Mouse (Mus musculus) cerebellum, postnatal 25 days (tissue): ENCODE data around the gene Crip3.

Experiments used
- DNase-seq, 2 experiments: peaks; one replicate each; pipeline ENCODE4 v3.0.0; 2021; ENCODE audit warnings: mixed read lengths in 2 of 2

Gene Crip3

GRCm38 (mm10) chr17:46428761-46429414 lies at the start of gene Crip3:
Gene Crip3 (plus strand): TSS chr17:46428926.
- no peak for DNase-seq

- peak; percentile 94 to 98 for DNase-seq
Measured at GRCm38 (mm10) chr17:46383294-46384060, 45.2 kb upstream of the Crip3 start, which contains the start of gene Zfp318. Gene Zfp318 (plus strand): TSS chr17:46383731.

GRCm38 (mm10) chr17:46384061-46384801 lies 44.5 kb upstream of the Crip3 start:
- peak in 1 of 2 experiments; percentile 47 for DNase-seq

- DNase-seq: no peak
Measured at GRCm38 (mm10) chr17:46388200-46388599, 40.5 kb upstream of the Crip3 start.

GRCm38 (mm10) chr17:46393012-46393411 lies 35.7 kb upstream of the Crip3 start:
- DNase-seq: peak; percentile 19 to 45

- DNase-seq: no peak
Measured at GRCm38 (mm10) chr17:46394631-46395030, 34.1 kb upstream of the Crip3 start.

GRCm38 (mm10) chr17:46408478-46408877 lies 20.2 kb upstream of the Crip3 start:
- DNase-seq: peak in 1 of 2 experiments; percentile 18

- peak in 1 of 2 experiments; percentile 32 for DNase-seq
Measured at GRCm38 (mm10) chr17:46418628-46419027, 10.1 kb upstream of the Crip3 start.

GRCm38 (mm10) chr17:46419717-46420116 lies 9.0 kb upstream of the Crip3 start:
- DNase-seq: no peak

GRCm38 (mm10) chr17:46426496-46426895 lies 2.2 kb upstream of the Crip3 start:
- peak in 1 of 2 experiments; percentile 50 for DNase-seq

- peak in 1 of 2 experiments; percentile 42 for DNase-seq
Measured at GRCm38 (mm10) chr17:46433627-46434026, 4.9 kb downstream of the Crip3 start.

- DNase-seq: peak; percentile 68 to 79
Measured at GRCm38 (mm10) chr17:46436672-46437366, 8.1 kb downstream of the Crip3 start.

- DNase-seq: no peak
Measured at GRCm38 (mm10) chr17:46438298-46438873, 9.7 kb downstream of the Crip3 start, which contains the start of gene Slc22a7. Gene Slc22a7 (minus strand): TSS chr17:46438457.

GRCm38 (mm10) chr17:46439176-46439575 lies 10.4 kb downstream of the Crip3 start:
- DNase-seq: no peak

- DNase-seq: no peak
Measured at GRCm38 (mm10) chr17:46444839-46445579, 16.3 kb downstream of the Crip3 start.

GRCm38 (mm10) chr17:46446264-46446663 lies 17.5 kb downstream of the Crip3 start:
- no peak for DNase-seq

GRCm38 (mm10) chr17:46452683-46453082 lies 24.0 kb downstream of the Crip3 start:
- no peak for DNase-seq

- no peak for DNase-seq
Measured at GRCm38 (mm10) chr17:46453302-46453948, 24.7 kb downstream of the Crip3 start.

GRCm38 (mm10) chr17:46453970-46454411 lies 25.3 kb downstream of the Crip3 start:
- no peak for DNase-seq

GRCm38 (mm10) chr17:46454539-46454938 lies 25.8 kb downstream of the Crip3 start:
- DNase-seq: no peak
